Mouse (Mus musculus): ENCODE results near the gene Fads6.

DNA sequence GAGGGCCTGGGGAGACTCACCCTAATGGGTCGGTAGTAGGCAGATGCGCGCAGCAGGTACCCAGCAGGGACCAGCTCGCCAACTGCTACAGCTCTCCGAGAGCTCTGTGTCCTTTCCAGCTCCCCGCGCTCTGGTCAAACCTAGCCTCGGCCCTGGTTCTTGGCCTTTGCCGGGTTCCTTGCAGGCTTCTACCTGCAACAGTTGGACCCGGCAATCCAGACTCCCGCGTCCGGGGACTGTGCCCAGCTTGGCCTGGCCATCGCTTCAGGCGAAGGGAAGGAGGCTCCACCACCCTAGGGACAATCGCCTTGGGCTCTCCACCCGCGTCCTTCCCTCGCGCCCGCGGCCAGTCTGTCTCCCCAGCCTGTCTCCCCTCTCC is 31.1 kb downstream of the Fads6 start:
- TF ChIP-seq CTCF (IDR thresholded peaks at IDR 0.05; ENCODE audit: extremely low read depth, insufficient read depth, low read length), result no peak
- TF ChIP-seq POLR2A (IDR thresholded peaks at IDR 0.05; ENCODE audit: extremely low read depth, insufficient read depth, low read length), result no peak

Data from cortical plate, adult 2 months (tissue).